Mouse (Mus musculus): ENCODE results near the gene Gm14391. TPM values are rescaled to one million over a fixed set of nuclear protein-coding genes. Genes with fewer than 3 reads are reported as not detected.
"Not testable (repeated sequence)": the region's sequence is repeated elsewhere in the genome, so short reads cannot be mapped to it uniquely, and the experiment has no call there.

The Gm14391 gene
- 2.5 and 6.2 TPM in 2 replicates for polyA plus RNA-seq (2012; rRNA removed)

GRCm38 (mm10) chr2:175206732-175207131, at the start of gene Gm14391:
Gm14391 (minus strand) TSS chr2:175206917.
- not testable (repeated sequence) for DNase-seq; H3K4me1 ChIP-seq (ENCODE audit: control insufficient read depth, insufficient read depth, low read length); H3K4me3 ChIP-seq (replicated peaks; ENCODE audit: extremely low read depth, low read depth, low read length)
- no CpG with 5 or more reads among the region's 7 CpGs for WGBS

- 56% methylated on average over 1 of the region's 1 CpGs for WGBS
- H3K4me3 ChIP-seq (replicated peaks; ENCODE audit: extremely low read depth, low read depth, low read length); H3K4me1 ChIP-seq (ENCODE audit: control insufficient read depth, insufficient read depth, low read length); DNase-seq: not testable (repeated sequence)
Measured at GRCm38 (mm10) chr2:175179008-175179407, 27.7 kb downstream of the Gm14391 start.

GRCm38 (mm10) chr2:175176312-175176711, 30.4 kb downstream of the Gm14391 start:
- H3K4me3 ChIP-seq (replicated peaks; ENCODE audit: extremely low read depth, low read depth, low read length) = no peak overlapping the region
- WGBS = 80% methylated on average over 6 of the region's 6 CpGs
- H3K4me1 ChIP-seq (ENCODE audit: control insufficient read depth, insufficient read depth, low read length) = no peaks in the 10 kb centered on the region
- no peak for DNase-seq
- no peak for TF ChIP-seq POLR2A (IDR thresholded peaks at IDR 0.05; ENCODE audit: borderline replicate concordance, extremely low read depth, low read depth, low read length)
- no peak for TF ChIP-seq CTCF (IDR thresholded peaks at IDR 0.05; ENCODE audit: insufficient read depth, low read length)

- WGBS = 71% methylated on average over 12 of the region's 12 CpGs
- H3K4me3 ChIP-seq (replicated peaks; ENCODE audit: extremely low read depth, low read depth, low read length); H3K4me1 ChIP-seq (ENCODE audit: control insufficient read depth, insufficient read depth, low read length); DNase-seq: not testable (repeated sequence)
Measured at GRCm38 (mm10) chr2:175175401-175176180, 31.1 kb downstream of the Gm14391 start, which contains the start of gene Gm14443. Gm14443 (minus strand) TSS chr2:175175871.

DNA sequence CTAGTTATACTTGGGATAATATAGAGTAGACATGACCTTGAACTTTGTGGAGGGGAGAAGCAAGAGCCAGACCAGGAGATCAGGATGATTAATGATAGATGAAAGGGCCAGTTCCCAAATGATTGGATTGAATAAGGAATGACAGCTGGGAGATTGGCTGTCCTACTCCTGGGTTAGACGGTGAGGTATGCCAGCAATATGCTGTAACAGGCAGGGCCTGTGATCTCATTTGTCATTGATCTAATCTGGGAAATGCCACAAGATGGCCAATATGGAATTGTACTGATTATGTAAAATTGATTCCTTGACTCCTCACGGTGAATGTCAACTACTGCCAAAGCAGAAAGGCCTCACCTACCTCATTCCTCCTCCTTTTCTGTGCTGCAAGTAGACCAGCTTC, 32.7 kb downstream of the Gm14391 start:
- DNase-seq; H3K4me1 ChIP-seq (ENCODE audit: control insufficient read depth, insufficient read depth, low read length); H3K4me3 ChIP-seq (replicated peaks; ENCODE audit: extremely low read depth, low read depth, low read length): not testable (repeated sequence)
- 84% methylated on average over 2 of the region's 2 CpGs for WGBS

DNA sequence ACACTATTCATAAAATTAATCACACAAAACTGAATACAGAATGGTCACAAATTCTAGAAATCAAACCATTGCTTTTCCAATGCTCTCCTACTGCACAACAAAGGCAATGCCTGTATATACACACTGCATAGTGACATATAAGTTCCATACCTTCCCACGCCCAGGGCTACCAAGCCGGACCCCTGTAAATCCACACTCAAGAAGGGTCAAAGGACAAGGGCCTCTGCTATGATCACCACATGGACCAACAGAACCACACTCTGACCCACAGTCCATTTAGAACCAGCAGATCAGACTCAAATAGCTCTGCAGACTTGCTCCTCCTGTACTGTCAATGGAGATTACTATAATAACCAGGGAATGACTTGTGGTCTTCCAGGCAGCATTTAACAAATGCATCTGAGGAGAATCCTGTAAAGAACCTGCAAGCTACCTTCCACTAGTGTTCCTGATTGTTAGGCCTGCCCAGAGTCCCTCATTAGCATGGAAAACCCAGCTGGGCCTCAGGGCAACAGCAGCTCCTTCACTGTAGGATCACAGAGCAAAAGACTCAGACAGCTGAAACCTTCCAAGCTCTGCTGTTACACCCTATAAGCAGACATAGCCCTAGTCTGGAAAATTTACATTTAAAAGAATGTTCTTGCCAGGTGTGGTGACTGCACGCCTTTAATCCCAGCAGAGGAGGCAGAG, 33.7 kb downstream of the Gm14391 start:
- 87% methylated on average over 3 of the region's 3 CpGs for WGBS

DNA sequence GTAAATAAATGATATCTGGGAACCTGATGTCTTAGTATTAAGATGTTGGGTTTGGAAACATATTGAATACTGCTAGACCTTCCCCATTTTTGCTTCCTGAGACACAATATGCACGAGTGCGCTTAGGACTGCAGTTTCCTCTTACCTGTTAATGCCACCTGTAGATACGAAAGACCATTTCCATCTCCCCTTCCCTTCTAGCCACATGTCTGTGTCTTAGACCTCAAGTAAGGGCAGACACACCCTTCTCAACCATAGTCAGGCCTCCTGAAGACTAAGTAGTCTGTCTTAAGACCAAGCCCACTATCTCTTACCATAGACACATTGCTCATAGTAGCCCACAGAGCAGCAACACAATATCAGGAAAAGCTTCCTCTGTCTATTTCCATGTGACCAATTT, 34.6 kb downstream of the Gm14391 start:
- Histone ChIP-seq H3K4me1 (ENCODE audit: control insufficient read depth, insufficient read depth, low read length) (no peaks in the 10 kb centered on the region), H3K4me3 (replicated peaks; ENCODE audit: extremely low read depth, low read depth, low read length) (no peak overlapping the region)
- no peak for TF ChIP-seq CTCF (IDR thresholded peaks at IDR 0.05; ENCODE audit: insufficient read depth, low read length)
- no peak for TF ChIP-seq POLR2A (IDR thresholded peaks at IDR 0.05; ENCODE audit: borderline replicate concordance, extremely low read depth, low read depth, low read length)
- 87% methylated on average over 3 of the region's 3 CpGs for WGBS
- no peak for DNase-seq

More for the DNA sequence above, 33.7 kb downstream of the Gm14391 start:
- H3K4me3 ChIP-seq (replicated peaks; ENCODE audit: extremely low read depth, low read depth, low read length); H3K4me1 ChIP-seq (ENCODE audit: control insufficient read depth, insufficient read depth, low read length); DNase-seq: not testable (repeated sequence)

- not testable (repeated sequence) for H3K4me3 ChIP-seq (replicated peaks; ENCODE audit: extremely low read depth, low read depth, low read length); DNase-seq; H3K4me1 ChIP-seq (ENCODE audit: control insufficient read depth, insufficient read depth, low read length)
- 76% methylated on average over 2 of the region's 2 CpGs for WGBS
Measured at GRCm38 (mm10) chr2:175166870-175167269, 39.8 kb downstream of the Gm14391 start.

- not testable (repeated sequence) for DNase-seq; H3K4me1 ChIP-seq (ENCODE audit: control insufficient read depth, insufficient read depth, low read length); H3K4me3 ChIP-seq (replicated peaks; ENCODE audit: extremely low read depth, low read depth, low read length)
- 93% methylated on average over 12 of the region's 12 CpGs for WGBS
Measured at GRCm38 (mm10) chr2:175165110-175165509, 41.6 kb downstream of the Gm14391 start.

DNA sequence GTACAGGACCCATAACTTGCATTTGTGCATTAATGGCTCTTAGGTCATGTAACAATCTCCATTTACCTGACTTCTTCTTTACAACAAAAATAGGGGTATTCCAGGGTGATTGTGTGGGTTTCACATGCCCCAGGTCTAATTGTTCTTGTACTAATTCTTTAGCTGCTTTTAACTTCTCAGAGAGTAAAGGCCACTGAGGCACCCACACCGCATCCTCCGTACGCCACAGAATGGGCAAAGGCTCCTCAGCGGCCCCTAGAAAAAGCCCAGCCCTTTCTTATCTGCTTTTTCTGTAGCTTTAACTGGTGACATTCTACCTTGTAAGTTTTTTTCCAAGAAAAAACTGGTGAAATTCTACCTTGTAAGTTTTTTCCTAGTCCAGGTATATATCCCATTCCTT, 45.3 kb downstream of the Gm14391 start:
- not testable (repeated sequence) for DNase-seq; H3K4me1 ChIP-seq (ENCODE audit: control insufficient read depth, insufficient read depth, low read length); H3K4me3 ChIP-seq (replicated peaks; ENCODE audit: extremely low read depth, low read depth, low read length)
- 87% methylated on average over 4 of the region's 4 CpGs for WGBS

GRCm38 (mm10) chr2:175158642-175159041, 48.1 kb downstream of the Gm14391 start:
- TF ChIP-seq CTCF (IDR thresholded peaks at IDR 0.05; ENCODE audit: insufficient read depth, low read length) = no peak
- TF ChIP-seq POLR2A (IDR thresholded peaks at IDR 0.05; ENCODE audit: borderline replicate concordance, extremely low read depth, low read depth, low read length) = no peak
- Histone ChIP-seq H3K4me1 (ENCODE audit: control insufficient read depth, insufficient read depth, low read length) (no peaks in the 10 kb centered on the region), H3K4me3 (replicated peaks; ENCODE audit: extremely low read depth, low read depth, low read length) (no peak overlapping the region)
- no peak for DNase-seq
- 84% methylated on average over 3 of the region's 3 CpGs for WGBS

Measured in lung, adult 2 months (tissue).